Mouse (Mus musculus) kidney, adult 9 months (tissue): ENCODE results near the gene Iqsec1.

Experiments used
- DNase-seq: peaks from one replicate; pipeline ENCODE4 v3.0.0; 2022

The Iqsec1 gene

DNA sequence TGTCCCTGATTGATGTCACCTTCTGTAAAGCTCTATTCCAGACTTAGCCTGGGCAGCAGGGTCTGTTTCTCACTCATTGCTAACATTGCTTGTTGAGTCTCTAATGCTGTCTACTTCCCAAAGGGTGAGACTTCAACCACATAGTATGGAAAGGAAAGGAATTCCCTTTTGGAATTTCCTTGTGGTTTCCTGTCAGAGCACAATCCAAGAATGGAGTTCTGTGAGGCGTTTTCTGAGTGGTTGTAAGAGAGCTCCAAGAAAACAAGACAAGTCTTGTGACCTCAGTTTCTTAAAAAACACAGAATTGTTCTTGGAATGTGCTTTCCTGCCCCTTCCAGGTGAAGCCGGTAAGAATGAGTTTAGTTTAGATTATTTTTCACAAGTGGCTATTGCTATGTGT is 37.5 kb downstream of the Iqsec1 start:
- no peak for DNase-seq

DNA sequence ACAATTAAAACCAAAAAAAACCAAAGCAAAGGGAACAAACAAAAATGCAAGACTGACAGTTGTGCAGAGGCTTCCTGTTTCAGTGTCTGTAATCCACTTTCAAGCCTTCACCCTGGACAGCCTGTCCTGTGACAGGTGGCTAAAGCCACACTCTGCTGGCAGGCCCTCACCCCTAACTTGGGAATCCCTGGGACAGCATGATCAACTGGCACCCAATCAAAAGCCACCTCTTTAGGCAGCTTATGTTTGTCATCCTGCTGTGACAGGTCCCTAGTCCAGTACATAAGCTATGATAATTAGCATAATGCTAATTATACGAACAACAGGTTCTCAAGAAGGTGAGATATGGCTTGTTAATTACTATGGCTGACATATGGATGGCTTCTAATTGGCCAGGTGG is 40.4 kb downstream of the Iqsec1 start:
- no peak for DNase-seq

DNA sequence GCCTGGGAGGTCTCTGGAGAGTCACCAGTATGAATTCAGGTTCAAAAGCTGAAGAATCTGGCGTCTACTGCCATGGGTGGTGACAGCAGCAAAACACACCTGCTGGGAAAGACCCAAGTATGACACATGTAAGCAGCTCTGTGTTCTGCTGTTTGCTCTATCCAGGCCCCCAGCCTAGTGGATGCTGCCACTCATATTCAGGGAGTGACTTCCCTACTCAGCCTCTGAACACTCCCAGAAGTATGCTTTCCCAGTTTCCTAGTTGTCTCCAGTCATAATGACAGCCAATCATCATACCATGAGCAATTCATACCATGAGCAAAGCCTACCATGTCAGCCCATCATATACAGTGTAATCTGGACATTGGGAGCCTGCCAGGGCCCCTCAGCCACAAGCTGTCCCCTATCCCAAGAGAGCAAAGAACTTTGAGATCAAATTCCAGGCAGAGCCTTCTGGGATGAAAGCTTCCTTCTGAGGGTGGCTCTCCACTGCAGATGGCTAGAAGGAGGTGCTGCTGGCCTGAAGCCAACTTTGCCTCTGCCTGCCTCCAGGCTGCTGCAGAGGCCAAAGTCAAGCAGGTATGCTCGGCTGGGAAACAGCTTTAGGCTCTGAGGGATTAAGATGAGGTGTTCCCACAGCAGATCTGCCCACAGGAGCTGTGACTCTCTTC is 42.8 kb downstream of the Iqsec1 start:
- peak; percentile 30 for DNase-seq

GRCm38 (mm10) chr6:90941257-90941656 is 47.2 kb downstream of the Iqsec1 start:
- DNase-seq: peak; percentile 5

GRCm38 (mm10) chr6:90933656-90934055 is 54.8 kb downstream of the Iqsec1 start:
- no peak for DNase-seq

GRCm38 (mm10) chr6:90928806-90929205 is 59.7 kb downstream of the Iqsec1 start:
- DNase-seq: no peak

GRCm38 (mm10) chr6:90925472-90925871 is 63.0 kb downstream of the Iqsec1 start:
- DNase-seq: no peak

DNA sequence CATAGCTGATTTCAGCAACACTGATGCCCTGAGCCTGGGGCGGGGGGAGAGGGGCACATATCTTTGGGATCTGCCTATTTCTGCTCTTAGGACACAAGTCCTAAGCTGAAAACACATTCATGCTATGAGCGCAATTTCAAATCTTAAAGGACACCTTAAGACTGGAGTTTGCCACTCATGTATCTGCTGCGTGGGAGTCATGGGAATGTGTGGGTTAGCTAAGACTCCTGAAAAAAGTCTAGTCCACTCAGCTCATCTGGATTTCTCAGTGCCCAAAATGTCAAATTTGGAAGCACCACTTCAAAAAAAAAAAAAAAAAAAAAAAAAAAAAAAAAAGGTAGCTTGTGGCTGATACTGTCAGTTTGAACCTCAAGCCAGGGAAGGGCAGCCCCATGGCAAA is 63.7 kb downstream of the Iqsec1 start:
- DNase-seq: no peak

- DNase-seq: no peak
These were observed 64.1 kb downstream of the Iqsec1 start for GRCm38 (mm10) chr6:90924379-90924778.

- DNase-seq: no peak
These were observed 67.1 kb downstream of the Iqsec1 start for GRCm38 (mm10) chr6:90921259-90921946.

- DNase-seq: no peak
These were observed 67.8 kb downstream of the Iqsec1 start for GRCm38 (mm10) chr6:90920510-90921220.

- no peak for DNase-seq
These were observed 68.7 kb downstream of the Iqsec1 start for GRCm38 (mm10) chr6:90919636-90920420.

DNA sequence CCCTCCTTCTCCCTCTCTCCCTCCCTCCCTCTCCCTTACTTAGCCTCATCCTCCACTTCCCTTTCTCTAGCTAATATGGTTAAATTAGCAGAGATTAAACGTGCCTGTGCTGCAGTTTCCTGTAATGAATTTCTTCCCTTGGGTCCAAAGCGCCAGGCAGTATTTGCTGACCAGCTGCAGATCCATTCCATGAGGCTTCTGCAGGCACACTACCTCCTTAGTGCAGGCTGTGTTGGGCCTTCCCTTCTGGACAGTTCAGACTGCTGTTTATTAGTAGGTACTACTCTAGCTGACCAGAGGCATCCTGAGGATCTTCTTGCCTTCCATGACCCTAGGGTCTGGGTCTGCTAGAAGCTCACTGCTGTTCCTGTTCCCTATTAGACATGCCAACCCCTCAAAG is 72.9 kb downstream of the Iqsec1 start:
- DNase-seq: no peak

- DNase-seq: no peak
These were observed 74.7 kb downstream of the Iqsec1 start for GRCm38 (mm10) chr6:90913771-90914170.

GRCm38 (mm10) chr6:90912768-90913167 is 75.7 kb downstream of the Iqsec1 start:
- no peak for DNase-seq

- DNase-seq: no peak
These were observed 84.3 kb downstream of the Iqsec1 start for GRCm38 (mm10) chr6:90904143-90904542.

DNA sequence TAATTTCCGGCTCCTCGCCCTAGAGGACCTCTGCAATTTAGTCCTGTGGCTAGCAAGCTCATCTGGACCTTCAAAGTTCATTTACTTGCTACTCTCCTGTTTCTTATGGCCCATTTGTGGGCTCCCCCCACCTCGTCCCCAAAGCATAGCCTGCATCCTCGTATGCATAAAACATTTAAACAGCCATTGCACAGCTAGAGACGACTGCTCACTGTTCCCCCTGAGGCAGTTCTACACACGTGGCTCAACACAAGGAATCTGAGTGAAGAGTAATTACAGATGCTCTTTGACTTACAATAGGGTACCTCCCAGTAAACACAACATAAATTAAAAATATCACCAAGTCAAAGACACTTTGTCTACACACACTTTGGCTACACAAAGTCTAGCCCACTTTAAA is 88.2 kb downstream of the Iqsec1 start:
- no peak for DNase-seq

- no peak for DNase-seq
These were observed 89.2 kb downstream of the Iqsec1 start for GRCm38 (mm10) chr6:90899266-90899665.

DNA sequence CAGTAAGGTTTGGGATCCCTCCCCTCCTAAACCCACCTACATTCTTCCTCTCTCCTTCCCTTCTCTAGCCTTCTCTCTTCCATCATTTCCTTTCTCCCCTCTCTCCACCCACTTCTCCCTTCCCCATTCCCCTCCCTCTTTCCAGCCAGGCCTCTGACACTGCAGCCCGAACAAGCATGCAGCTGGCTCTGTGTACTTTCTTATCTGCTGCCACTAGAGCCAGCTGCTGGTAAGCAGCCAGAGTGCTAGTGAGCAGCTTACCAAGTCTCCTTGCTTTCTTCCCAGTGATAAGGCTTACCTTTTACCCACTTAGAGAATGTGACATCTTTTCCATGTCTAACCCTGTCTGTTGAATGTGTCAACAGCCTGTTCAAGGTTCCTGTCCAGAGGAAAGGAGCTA is 90.4 kb downstream of the Iqsec1 start:
- no peak for DNase-seq

- no peak for DNase-seq
These were observed 96.1 kb downstream of the Iqsec1 start for GRCm38 (mm10) chr6:90892401-90892800.

DNA sequence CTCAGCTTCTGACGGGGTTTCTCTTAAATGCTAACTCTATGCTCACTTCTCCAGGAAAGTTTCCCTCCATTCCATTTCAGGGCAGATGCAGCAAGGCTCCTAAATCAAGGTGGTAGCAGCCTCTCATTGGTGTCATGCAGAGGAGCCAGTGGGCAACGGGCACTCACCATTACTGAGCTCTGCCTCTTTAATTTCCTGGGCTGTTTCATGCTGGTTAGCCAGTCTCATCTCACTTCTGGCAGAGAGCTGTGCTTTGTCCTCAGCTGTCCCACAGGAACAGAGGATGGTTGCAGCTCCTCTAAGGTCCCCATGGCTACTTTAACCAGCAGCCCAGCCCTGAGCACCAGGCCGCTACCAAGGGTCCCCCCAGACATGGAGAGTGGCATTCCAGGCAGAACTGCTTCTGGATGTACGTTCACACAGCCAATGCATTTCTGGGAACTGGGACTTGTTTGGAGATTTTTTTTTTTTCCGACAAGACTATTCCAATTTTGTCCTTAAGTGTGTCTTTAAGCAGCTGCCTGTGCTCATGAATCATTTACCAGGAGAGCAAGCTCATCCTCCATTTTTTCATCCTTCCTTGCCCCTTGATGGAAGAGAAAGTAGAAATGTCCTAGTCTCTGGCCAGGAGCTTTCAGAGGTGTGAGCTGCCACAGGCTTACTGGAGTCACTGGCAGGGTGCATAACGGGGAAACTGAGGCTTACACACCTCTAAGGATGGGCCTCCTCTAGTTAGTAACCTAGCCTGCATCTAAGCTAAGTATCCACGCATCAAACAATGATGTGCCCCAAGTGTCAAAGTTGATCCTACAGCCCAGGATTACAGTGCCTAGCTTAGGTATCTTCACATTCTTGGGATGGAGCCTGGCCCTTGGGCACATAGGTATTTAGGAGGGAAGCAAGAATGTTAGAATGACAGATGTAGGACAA is 98.9 kb downstream of the Iqsec1 start:
- DNase-seq: no peak
